Mouse (Mus musculus) hindbrain, embryonic 16.5 days (tissue): ENCODE results near the gene St8sia1. TPM values are rescaled to one million over a fixed set of nuclear protein-coding genes. Genes with fewer than 3 reads are reported as not detected.

Experiments used
- ATAC-seq: fragments of 200-750 bp; cut with Nextera tagmentation; 2 replicates; pipeline ENCODE4 v1.8.0; 2017; ENCODE audit warnings: moderate TSS enrichment, moderate library complexity
- H3K27ac ChIP-seq: fragments of 300-500 bp; sonication (generic); 2 replicates; pipeline ENCODE4 v1.5.1; 2014; ENCODE audit warnings: low read depth, mild to moderate bottlenecking, control low read depth, low read length, moderate library complexity
- H3K27me3 ChIP-seq: fragments of 300-500 bp; sonication (generic); replicated peaks from 2 replicates; pipeline ENCODE4 v1.6.1; 2014; ENCODE audit warnings: low read length; ENCODE audit not compliant: control insufficient read depth, insufficient read depth
- H3K36me3 ChIP-seq: fragments of 300-500 bp; sonication (generic); 2 replicates; pipeline ENCODE4 v1.6.1; 2014; ENCODE audit warnings: mild to moderate bottlenecking, low read length, moderate library complexity, mixed read lengths; ENCODE audit not compliant: control insufficient read depth, insufficient read depth
- H3K4me1 ChIP-seq: fragments of 300-500 bp; sonication (generic); 2 replicates; pipeline ENCODE4 v1.6.1; 2014; ENCODE audit warnings: low read depth, low read length; ENCODE audit not compliant: control insufficient read depth, insufficient read depth
- H3K4me2 ChIP-seq: fragments of 300-500 bp; sonication (generic); 2 replicates; pipeline ENCODE4 v1.6.1; 2014; ENCODE audit warnings: mild to moderate bottlenecking, low read length, control low read depth, moderate library complexity
- H3K4me3 ChIP-seq: fragments of 300-500 bp; sonication (generic); 2 replicates; pipeline ENCODE4 v1.5.1; 2014; ENCODE audit warnings: mild to moderate bottlenecking, low read length, control low read depth, moderate library complexity
- H3K9ac ChIP-seq: fragments of 300-500 bp; sonication (generic); 2 replicates; pipeline ENCODE4 v1.6.1; 2014; ENCODE audit warnings: low read depth, mild to moderate bottlenecking, control low read depth, low read length, moderate library complexity
- H3K9me3 ChIP-seq: fragments of 300-500 bp; sonication (generic); 2 replicates; pipeline ENCODE4 v1.6.1; 2014; ENCODE audit warnings: mild to moderate bottlenecking, low read length, moderate library complexity; ENCODE audit not compliant: control insufficient read depth
- WGBS: fragments of 180-500 bp; shearing (Covaris S2); extraction: QIAGEN DNeasy Blood & Tissue Kit; methylation state at CpG from one replicate; pipeline ENCODE4 v1.1.7; 2014; 5-methylcytosine and 5-hydroxymethylcytosine counted together
- polyA plus RNA-seq: library from polyadenylated mRNA; unstranded; fragments of >200 nt; fragmentation: Nextera tagmentation; extraction: Ambion mirVana; gene quantifications from 2 replicates; pipeline ENCODE4 v1.2.1, GENCODE M21; 2015

Gene St8sia1
- polyA plus RNA-seq, 1 experiment from 2014 or later: 6.0 TPM

GRCm38 (mm10) chr6:142835726-142836125 lies 128.5 kb downstream of the St8sia1 start:
- no peaks in the 10 kb centered on the region for H3K9me3 ChIP-seq
- peak; percentile 91 for ATAC-seq
- no peak overlapping the region for H3K9ac ChIP-seq
- 13% methylated on average over 18 of the region's 18 CpGs for WGBS
- no peaks in the 10 kb centered on the region for H3K36me3 ChIP-seq
- H3K27ac ChIP-seq: peak overlapping the region; percentile 54
- no peak overlapping the region for H3K4me3 ChIP-seq
- H3K4me1 ChIP-seq: no peaks in the 10 kb centered on the region
- no peaks in the 10 kb centered on the region for H3K27me3 ChIP-seq
- peak overlapping the region; percentile 6; the same call in 1 of the 2 replicates for H3K4me2 ChIP-seq

DNA sequence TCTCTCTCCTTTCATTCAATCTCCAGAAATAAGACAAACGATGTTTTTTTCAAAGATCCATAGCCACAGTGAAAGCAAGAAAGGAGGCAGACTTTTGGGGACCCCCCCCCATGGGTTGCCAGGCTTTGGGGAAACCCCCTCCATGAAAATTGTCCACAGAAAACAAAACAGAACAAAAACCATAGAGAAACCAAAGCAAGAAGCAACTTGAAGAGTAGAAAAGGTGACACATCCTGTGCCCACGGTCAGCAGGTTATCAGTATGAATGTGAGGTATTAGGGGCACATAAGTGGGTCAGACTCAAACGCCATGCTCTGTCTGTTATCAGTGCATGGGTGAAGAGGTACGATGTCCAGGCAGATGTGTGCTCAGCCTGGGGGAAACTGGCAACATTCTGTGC lies 129.3 kb downstream of the St8sia1 start:
- 77% methylated on average over 4 of the region's 4 CpGs for WGBS
- Histone ChIP-seq H3K4me3 (no peak overlapping the region), H3K27ac (no peak overlapping the region), H3K9me3 (no peaks in the 10 kb centered on the region), H3K27me3 (no peaks in the 10 kb centered on the region), H3K36me3 (no peaks in the 10 kb centered on the region), H3K4me2 (no peak overlapping the region), H3K4me1 (no peaks in the 10 kb centered on the region), H3K9ac (no peak overlapping the region)
- ATAC-seq: no peak

DNA sequence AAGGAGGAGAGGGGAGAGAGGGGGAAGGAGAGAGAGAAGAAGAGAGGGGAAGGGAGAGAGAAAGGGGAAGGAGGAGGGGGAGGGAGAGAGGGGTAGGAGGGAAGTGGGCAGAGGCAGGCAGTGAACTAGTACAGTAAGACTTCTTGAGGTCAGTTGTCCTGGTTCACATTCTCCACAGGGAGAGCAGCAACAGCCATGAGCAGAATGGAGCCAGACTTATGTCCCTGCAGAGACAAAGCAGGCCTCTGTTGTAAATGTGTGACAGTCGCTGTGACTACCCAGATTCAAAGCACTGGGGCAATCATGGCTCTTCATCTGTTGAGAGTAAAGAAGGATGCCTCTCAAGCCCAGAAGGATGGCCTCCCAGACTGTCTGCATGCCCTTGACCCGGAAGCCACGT lies 132.5 kb downstream of the St8sia1 start:
- no peak overlapping the region for H3K9ac ChIP-seq
- no peak for ATAC-seq

DNA sequence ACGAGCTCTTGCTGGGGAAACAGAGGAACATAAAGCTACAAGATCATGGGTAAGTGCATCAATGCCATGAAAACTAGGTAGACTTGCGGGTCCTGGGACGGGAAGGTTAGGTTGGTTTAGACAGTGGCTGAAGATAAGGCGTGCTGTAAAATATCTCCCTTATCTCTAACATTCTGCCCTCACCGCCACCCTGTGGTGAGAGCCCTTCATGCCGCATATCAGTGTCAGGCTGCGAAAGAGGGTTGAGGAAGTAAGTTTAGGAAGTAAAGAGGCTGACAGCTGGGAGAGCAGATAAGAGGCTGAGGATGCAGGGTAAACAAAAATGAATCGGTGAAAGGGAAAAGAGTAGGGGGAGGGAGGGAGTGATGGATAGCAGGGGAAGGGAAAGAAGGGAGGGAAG lies 133.0 kb downstream of the St8sia1 start:
- H3K4me1 ChIP-seq: no peaks in the 10 kb centered on the region
- H3K9me3 ChIP-seq: no peaks in the 10 kb centered on the region
- H3K27me3 ChIP-seq: no peaks in the 10 kb centered on the region
- H3K27ac ChIP-seq: no peak overlapping the region
- ATAC-seq: no peak
- no peak overlapping the region for H3K4me2 ChIP-seq
- 57% methylated on average over 8 of the region's 8 CpGs for whole genome bisulfite sequencing
- no peak overlapping the region for H3K4me3 ChIP-seq
- no peak overlapping the region for H3K9ac ChIP-seq
- no peaks in the 10 kb centered on the region for H3K36me3 ChIP-seq

More for the DNA sequence above, 132.5 kb downstream of the St8sia1 start:
- H3K4me2 ChIP-seq: no peak overlapping the region
- H3K27me3 ChIP-seq: no peaks in the 10 kb centered on the region
- no peak overlapping the region for H3K27ac ChIP-seq
- no peaks in the 10 kb centered on the region for H3K4me1 ChIP-seq
- H3K4me3 ChIP-seq: no peak overlapping the region
- H3K36me3 ChIP-seq: no peaks in the 10 kb centered on the region
- no peaks in the 10 kb centered on the region for H3K9me3 ChIP-seq
- WGBS: 82% methylated on average over 3 of the region's 3 CpGs

DNA sequence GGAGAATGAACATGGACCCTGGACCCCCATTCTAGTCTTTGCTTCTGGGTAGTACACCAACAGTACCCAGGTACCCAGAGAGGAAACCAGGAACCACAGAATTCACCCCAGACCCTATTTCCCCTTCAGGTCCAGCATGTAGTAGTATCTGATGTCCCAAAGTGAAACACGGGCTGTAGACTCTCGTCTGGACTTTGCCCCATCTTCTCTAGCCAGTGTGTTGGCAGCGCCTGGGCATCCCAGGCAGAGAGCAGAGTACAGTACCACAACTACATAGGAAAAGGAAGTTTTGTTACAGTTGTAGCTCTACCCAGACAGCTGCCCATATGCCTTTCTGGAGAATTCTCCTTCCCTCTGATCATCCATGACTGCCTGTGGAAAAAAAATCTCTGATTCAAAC lies 134.0 kb downstream of the St8sia1 start:
- H3K9me3 ChIP-seq: no peaks in the 10 kb centered on the region
- no peak overlapping the region for H3K4me2 ChIP-seq
- no peak overlapping the region for H3K27ac ChIP-seq
- H3K4me3 ChIP-seq: no peak overlapping the region
- ATAC-seq: no peak
- H3K4me1 ChIP-seq: no peaks in the 10 kb centered on the region
- no peak overlapping the region for H3K9ac ChIP-seq
- no peaks in the 10 kb centered on the region for H3K27me3 ChIP-seq
- H3K36me3 ChIP-seq: no peaks in the 10 kb centered on the region
- 95% methylated on average over 3 of the region's 3 CpGs for WGBS

DNA sequence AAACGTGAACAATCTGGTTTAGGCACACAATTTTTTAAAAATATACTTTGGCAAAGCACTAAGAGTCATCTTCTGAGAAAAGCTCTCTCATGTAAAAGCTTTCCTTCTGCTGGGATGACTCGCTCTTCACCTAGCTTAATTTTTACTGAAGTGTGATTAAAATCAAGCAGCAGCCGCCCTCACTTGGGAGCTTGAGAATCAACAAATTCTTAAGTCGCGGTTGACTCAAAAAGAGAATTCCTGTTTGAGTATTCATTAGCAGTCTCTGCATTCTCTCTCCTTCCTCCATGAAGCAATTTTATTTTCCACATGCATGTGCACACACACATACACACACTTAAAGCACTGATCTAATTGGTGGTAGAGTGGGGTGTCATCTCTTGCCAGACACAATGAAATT lies 138.8 kb downstream of the St8sia1 start:
- no peak for ATAC-seq

GRCm38 (mm10) chr6:142823008-142823787 lies 141.1 kb downstream of the St8sia1 start:
- Histone ChIP-seq H3K36me3 (no peaks in the 10 kb centered on the region), H3K9ac (no peak overlapping the region), H3K27ac (no peak overlapping the region), H3K9me3 (no peaks in the 10 kb centered on the region), H3K4me2 (no peak overlapping the region), H3K27me3 (no peaks in the 10 kb centered on the region), H3K4me3 (no peak overlapping the region), H3K4me1 (no peaks in the 10 kb centered on the region)
- WGBS: 86% methylated on average over 5 of the region's 5 CpGs
- no peak for ATAC-seq

More for the DNA sequence above, 138.8 kb downstream of the St8sia1 start:
- Histone ChIP-seq H3K27ac (no peak overlapping the region), H3K9me3 (no peaks in the 10 kb centered on the region), H3K4me3 (no peak overlapping the region), H3K9ac (no peak overlapping the region), H3K4me1 (no peaks in the 10 kb centered on the region), H3K4me2 (no peak overlapping the region), H3K27me3 (no peaks in the 10 kb centered on the region), H3K36me3 (no peaks in the 10 kb centered on the region)
- WGBS: 78% methylated on average over 5 of the region's 5 CpGs

GRCm38 (mm10) chr6:142818306-142818705 lies 145.9 kb downstream of the St8sia1 start:
- no peak for ATAC-seq
- Histone ChIP-seq H3K9me3 (no peaks in the 10 kb centered on the region), H3K27me3 (no peaks in the 10 kb centered on the region), H3K36me3 (no peaks in the 10 kb centered on the region), H3K4me3 (no peak overlapping the region), H3K27ac (no peak overlapping the region), H3K9ac (no peak overlapping the region), H3K4me1 (no peaks in the 10 kb centered on the region; the same call in 1 of the 2 replicates), H3K4me2 (no peak overlapping the region)
- WGBS: 93% methylated on average over 10 of the region's 10 CpGs

- Histone ChIP-seq H3K27ac (no peak overlapping the region), H3K9me3 (no peaks in the 10 kb centered on the region), H3K4me2 (no peak overlapping the region), H3K4me3 (no peak overlapping the region), H3K9ac (no peak overlapping the region), H3K27me3 (no peaks in the 10 kb centered on the region), H3K4me1 (no peaks in the 10 kb centered on the region; the same call in 1 of the 2 replicates), H3K36me3 (no peaks in the 10 kb centered on the region)
- ATAC-seq: 0 out of 2 replicates have a peak, but pooled peaks have one; percentile 22
- 71% methylated on average over 3 of the region's 3 CpGs for WGBS
Observed at GRCm38 (mm10) chr6:142815513-142815912, 148.7 kb downstream of the St8sia1 start.
